Mouse (Mus musculus) right cerebral cortex, postnatal 14 days (tissue): ENCODE data around the gene Vmn1r74.
"Not testable (repeated sequence)": the region's sequence is repeated elsewhere in the genome, so short reads cannot be mapped to it uniquely, and the experiment has no call there.

Experiments used
- DNase-seq: peaks from one replicate; pipeline ENCODE4 v3.0.0; 2022

Gene Vmn1r74

DNA sequence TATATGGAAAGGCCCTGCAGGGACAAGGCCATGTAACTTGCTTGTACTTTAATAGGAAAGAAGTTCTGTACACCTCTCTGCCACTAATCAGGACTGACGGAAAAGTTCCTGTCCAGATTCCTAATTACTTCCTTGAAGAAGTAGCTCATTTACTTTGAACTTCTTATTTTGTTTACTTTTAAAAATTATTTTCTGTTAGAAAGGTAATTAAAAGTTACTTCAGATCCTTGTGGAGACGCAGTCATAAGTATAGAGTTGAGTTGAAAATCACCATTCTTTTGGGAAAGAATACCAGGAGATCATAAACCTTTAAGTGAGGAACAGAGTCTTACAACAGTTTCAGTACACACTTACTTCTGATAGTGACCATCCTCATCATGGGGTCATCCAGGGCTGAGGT is at the start of gene Vmn1r74:
TSS of gene Vmn1r74 (plus strand) at position 301 of the 400 bp plus-strand sequence.
- DNase-seq: no peak

DNA sequence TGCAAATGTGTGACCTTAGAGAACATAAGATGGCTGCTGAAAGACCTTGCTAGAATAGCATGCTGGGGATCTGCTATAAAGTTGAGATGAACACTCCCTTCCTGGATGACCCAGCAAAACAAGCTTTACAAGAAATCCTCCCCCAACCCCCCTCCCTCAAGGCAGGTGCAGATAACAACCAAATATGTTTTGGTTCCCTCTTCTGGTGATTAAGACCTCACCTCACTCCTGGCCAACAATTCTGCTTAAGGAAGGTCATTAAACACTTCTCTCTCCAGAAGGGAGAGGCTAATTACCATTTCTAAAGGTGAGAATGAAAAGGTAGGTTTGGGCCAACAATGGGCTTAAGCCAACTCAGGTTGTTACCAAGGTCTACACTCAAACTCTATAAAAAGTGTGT is 20.0 kb upstream of the Vmn1r74 start:
- no peak for DNase-seq

DNA sequence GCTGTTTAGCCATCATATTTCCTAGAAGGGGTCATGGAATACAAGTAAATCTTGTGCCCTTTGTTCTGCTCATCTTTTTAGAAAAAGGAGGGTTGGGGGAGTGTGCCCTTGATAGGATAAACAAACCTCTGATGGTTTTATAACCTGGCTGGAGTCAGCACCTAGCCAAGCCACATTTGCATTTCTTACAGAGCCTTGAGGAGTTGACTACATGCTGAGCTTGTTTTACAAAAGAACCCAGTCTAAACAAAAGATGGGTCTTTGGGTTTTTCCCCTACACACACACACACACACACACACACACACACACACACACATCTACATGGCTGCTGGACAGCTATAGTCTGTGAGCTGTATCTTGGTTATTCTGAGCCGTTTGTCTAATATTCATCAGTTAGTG is 11.6 kb upstream of the Vmn1r74 start:
- DNase-seq: no peak

DNA sequence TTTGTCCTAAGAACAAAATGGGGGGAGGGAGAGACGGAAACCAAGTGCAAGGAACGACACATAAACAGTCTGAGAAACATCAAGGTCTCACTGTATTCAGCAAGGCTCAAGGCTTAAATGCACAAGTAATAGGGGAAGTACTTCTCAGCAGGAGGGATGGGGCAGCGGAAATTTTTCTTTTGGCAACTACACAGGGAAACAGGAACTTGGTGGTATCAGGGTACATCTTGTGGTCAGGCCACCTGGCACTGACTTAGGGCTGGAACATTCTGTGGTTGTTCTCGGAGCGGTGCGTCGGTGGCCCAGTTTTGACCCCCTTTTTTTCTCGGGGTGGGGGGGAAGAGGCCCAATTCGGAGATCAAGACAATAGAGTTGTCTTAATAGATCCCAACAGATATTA is 10.5 kb upstream of the Vmn1r74 start:
- not testable (repeated sequence) for DNase-seq

DNA sequence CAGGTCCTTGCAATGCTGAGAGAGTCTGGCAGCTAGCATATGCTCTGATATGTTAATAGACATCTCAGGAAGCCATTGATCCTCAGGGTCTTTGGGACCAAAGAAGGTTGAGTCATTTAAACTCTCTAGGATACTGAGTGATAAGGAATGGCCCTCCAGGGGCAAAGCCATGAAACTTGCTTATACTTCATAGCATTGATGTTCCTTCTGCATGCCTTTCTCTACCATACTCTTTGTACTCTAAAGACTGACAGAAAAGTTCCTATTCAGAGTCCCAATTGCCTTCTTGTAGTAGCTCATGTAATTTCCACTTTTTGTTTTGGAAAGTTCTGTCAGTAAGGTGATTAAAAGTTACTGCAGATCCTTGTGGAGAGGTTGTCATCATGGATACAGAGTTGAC is 40.5 kb downstream of the Vmn1r74 start, which contains the start of gene Vmn1r75:
TSS of gene Vmn1r75 (plus strand) at position 301 of the 400 bp plus-strand sequence.
- DNase-seq: no peak
